Mouse (Mus musculus) liver, postnatal 0 days (tissue): ENCODE results near the gene Rbp1.

Experiments
- CTCF ChIP-seq: sonication (generic); IDR thresholded peaks from 2 replicates; pipeline ENCODE4 v1.5.1; 2016; ENCODE audit warnings: antibody characterized with exemption, low read depth
- EP300 ChIP-seq: IDR thresholded peaks from 2 replicates; pipeline ENCODE4 v1.6.1; 2016; ENCODE audit warnings: antibody characterized with exemption, low read depth, mild to moderate bottlenecking

- TF ChIP-seq CTCF (peak; percentile 95), EP300 (no peak)
Observed at GRCm38 (mm10) chr9:98409137-98409536, 13.6 kb upstream of the Rbp1 start.
